Mouse (Mus musculus) G1E (cell line): ENCODE results near the gene Cdkal1.

ENCODE experiments used
- CTCF ChIP-seq: IDR thresholded peaks from 2 replicates; pipeline ENCODE4 v1.5.1; 2012; ENCODE audit warnings: low read depth, low read length, inconsistent platforms, mixed read lengths
- GATA1 ChIP-seq: IDR thresholded peaks from 2 replicates; pipeline ENCODE4 v1.6.1; 2012; ENCODE audit warnings: borderline replicate concordance, low read length, inconsistent platforms, mixed read lengths
- GATA2 ChIP-seq: IDR thresholded peaks from 2 replicates; pipeline ENCODE4 v1.6.1; 2012; ENCODE audit warnings: low read depth, low read length, inconsistent platforms, borderline replicate concordance
- POLR2AphosphoS5 ChIP-seq: IDR thresholded peaks from 2 replicates; pipeline ENCODE4 v1.6.1; 2012; ENCODE audit warnings: low read depth, low read length, inconsistent platforms; ENCODE audit not compliant: insufficient replicate concordance
- TAL1 ChIP-seq: conservative IDR thresholded peaks from 2 replicates; pipeline ENCODE4 v1.6.1; 2012; ENCODE audit warnings: low read depth, low read length, inconsistent platforms, mixed read lengths

DNA sequence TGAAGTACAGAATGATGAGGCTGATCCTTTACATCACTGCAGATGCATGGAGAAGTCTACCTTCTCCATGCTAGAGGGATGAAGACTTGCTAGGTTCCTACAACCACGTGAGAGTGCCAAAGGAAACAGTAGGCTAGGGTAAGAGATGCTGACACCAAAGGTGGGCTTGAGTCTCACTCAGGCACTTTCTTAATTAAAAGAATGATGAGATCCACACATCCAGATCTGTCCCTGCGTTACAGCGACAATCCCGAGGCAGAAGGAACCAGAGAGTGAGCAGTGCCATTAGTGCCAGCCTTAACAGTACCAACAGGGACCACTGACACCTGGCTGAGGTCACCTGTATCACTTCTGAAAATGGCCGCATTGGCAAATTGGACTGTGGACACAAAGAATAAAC, 539.2 kb downstream of the Cdkal1 start:
- TF ChIP-seq CTCF = no peak
- no peak for TF ChIP-seq GATA1
- no peak for TF ChIP-seq GATA2
- no peak for TF ChIP-seq POLR2AphosphoS5
- no peak for TF ChIP-seq TAL1
